Mouse (Mus musculus) forebrain, embryonic 12.5 days (tissue): ENCODE results near the gene Dennd2c. TPM values are rescaled to one million over a fixed set of nuclear protein-coding genes. Genes with fewer than 3 reads are reported as not detected.
"Not testable (repeated sequence)": the region's sequence is repeated elsewhere in the genome, so short reads cannot be mapped to it uniquely, and the experiment has no call there.

ENCODE experiments used
- ATAC-seq: fragments of 200-750 bp; cut with Nextera tagmentation; 2 replicates; pipeline ENCODE4 v1.8.0; 2017; ENCODE audit warnings: moderate TSS enrichment; ENCODE audit not compliant: low FRiP score
- H3K27ac ChIP-seq: fragments of 300-500 bp; sonication (generic); 2 replicates; pipeline ENCODE4 v1.5.1; 2016; ENCODE audit warnings: mild to moderate bottlenecking
- H3K27me3 ChIP-seq: fragments of 300-500 bp; sonication (generic); 2 replicates; pipeline ENCODE4 v1.6.1; 2016; ENCODE audit warnings: mild to moderate bottlenecking
- H3K36me3 ChIP-seq: fragments of 300-500 bp; sonication (generic); replicated peaks from 2 replicates; pipeline ENCODE4 v1.6.1; 2016; ENCODE audit warnings: mild to moderate bottlenecking
- H3K4me1 ChIP-seq: fragments of 300-500 bp; sonication (generic); 2 replicates; pipeline ENCODE4 v1.6.1; 2016
- H3K4me2 ChIP-seq: fragments of 300-500 bp; sonication (generic); 2 replicates; pipeline ENCODE4 v1.6.1; 2016; ENCODE audit warnings: mild to moderate bottlenecking, moderate library complexity
- H3K4me3 ChIP-seq: fragments of 300-500 bp; sonication (generic); replicated peaks from 2 replicates; pipeline ENCODE4 v1.5.1; 2016; ENCODE audit warnings: mild to moderate bottlenecking
- H3K9ac ChIP-seq: fragments of 300-500 bp; sonication (generic); 2 replicates; pipeline ENCODE4 v1.6.1; 2016; ENCODE audit warnings: mild to moderate bottlenecking
- H3K9me3 ChIP-seq: fragments of 300-500 bp; sonication (generic); 2 replicates; pipeline ENCODE4 v1.6.1; 2016
- WGBS: fragments of 180-500 bp; shearing (Covaris S2); methylation state at CpG from one replicate; pipeline ENCODE4 v1.1.7; 2016; 5-methylcytosine and 5-hydroxymethylcytosine counted together
- polyA plus RNA-seq: library from polyadenylated mRNA; unstranded; fragments of >200 nt; fragmentation: Nextera tagmentation; extraction: Ambion mirVana; gene quantifications from 2 replicates; pipeline ENCODE4 v1.2.1, GENCODE M21; 2016

The Dennd2c gene
- polyA plus RNA-seq, 1 experiment from 2014 or later: 2.6 TPM

GRCm38 (mm10) chr3:103208237-103208636 lies 105.8 kb downstream of the Dennd2c start:
- Histone ChIP-seq H3K27ac (no peak overlapping the region), H3K27me3 (no peaks in the 10 kb centered on the region), H3K36me3 (no peaks in the 10 kb centered on the region), H3K9ac (no peak overlapping the region), H3K9me3 (no peaks in the 10 kb centered on the region), H3K4me1 (no peaks in the 10 kb centered on the region), H3K4me3 (no peak overlapping the region), H3K4me2 (no peak overlapping the region)
- ATAC-seq: no peak
- 71% methylated on average over 2 of the region's 2 CpGs for WGBS

- Histone ChIP-seq H3K9ac (no peak overlapping the region), H3K4me2 (no peak overlapping the region), H3K36me3 (no peaks in the 10 kb centered on the region), H3K4me3 (no peak overlapping the region), H3K4me1 (no peaks in the 10 kb centered on the region), H3K27me3 (no peaks in the 10 kb centered on the region), H3K27ac (no peak overlapping the region), H3K9me3 (no peaks in the 10 kb centered on the region)
- no peak for ATAC-seq
- 92% methylated on average over 2 of the region's 2 CpGs for WGBS
Observed at GRCm38 (mm10) chr3:103211101-103211500, 108.7 kb downstream of the Dennd2c start.

- no peak for ATAC-seq
- H3K4me3 ChIP-seq: no peak overlapping the region
- H3K27me3 ChIP-seq: no peaks in the 10 kb centered on the region
- no peak overlapping the region for H3K9ac ChIP-seq
- no peaks in the 10 kb centered on the region for H3K36me3 ChIP-seq
- no peaks in the 10 kb centered on the region for H3K9me3 ChIP-seq
- no peak overlapping the region for H3K27ac ChIP-seq
- no peaks in the 10 kb centered on the region for H3K4me1 ChIP-seq
- 77% methylated on average over 1 of the region's 1 CpGs for WGBS
- H3K4me2 ChIP-seq: no peak overlapping the region
Observed at GRCm38 (mm10) chr3:103212142-103212541, 109.7 kb downstream of the Dennd2c start.

GRCm38 (mm10) chr3:103213537-103213936 lies 111.1 kb downstream of the Dennd2c start:
- no peaks in the 10 kb centered on the region for H3K36me3 ChIP-seq
- no peak overlapping the region for H3K4me2 ChIP-seq
- no peaks in the 10 kb centered on the region for H3K9me3 ChIP-seq
- H3K4me3 ChIP-seq: no peak overlapping the region
- H3K27ac ChIP-seq: no peak overlapping the region
- H3K9ac ChIP-seq: no peak overlapping the region
- no peak for ATAC-seq
- H3K4me1 ChIP-seq: no peaks in the 10 kb centered on the region
- WGBS: 85% methylated on average over 5 of the region's 5 CpGs
- no peaks in the 10 kb centered on the region for H3K27me3 ChIP-seq

GRCm38 (mm10) chr3:103214593-103215285 lies 112.3 kb downstream of the Dennd2c start:
- Histone ChIP-seq H3K4me1 (no peaks in the 10 kb centered on the region), H3K4me3 (no peak overlapping the region), H3K27me3 (no peaks in the 10 kb centered on the region), H3K36me3 (no peaks in the 10 kb centered on the region), H3K27ac (no peak overlapping the region), H3K9me3 (no peaks in the 10 kb centered on the region), H3K9ac (no peak overlapping the region), H3K4me2 (no peak overlapping the region)
- no peak for ATAC-seq
- WGBS: 84% methylated on average over 8 of the region's 8 CpGs

GRCm38 (mm10) chr3:103215399-103215798 lies 113.0 kb downstream of the Dennd2c start:
- H3K9ac ChIP-seq, H3K36me3 ChIP-seq, H3K4me1 ChIP-seq, H3K4me3 ChIP-seq, H3K9me3 ChIP-seq, H3K27ac ChIP-seq, ATAC-seq, H3K4me2 ChIP-seq, H3K27me3 ChIP-seq: not testable (repeated sequence)
- WGBS: 90% methylated on average over 8 of the region's 8 CpGs

Other genes starting within 250 kb of the Dennd2c start
- not detected in 2 replicates for gene Sycp1, start 166.5 kb upstream of the Dennd2c start, polyA plus RNA-seq
- 0.09 TPM in 1 of 2 replicates, not detected in the other for gene Nr1h5, start 138.5 kb upstream of the Dennd2c start, polyA plus RNA-seq
- gene Sike1, start 106.9 kb upstream of the Dennd2c start, polyA plus RNA-seq: 77.2 and 86.8 TPM in 2 replicates
- 532 and 540 TPM in 2 replicates for gene Csde1, start 82.2 kb upstream of the Dennd2c start, polyA plus RNA-seq
- 136 and 162 TPM in 2 replicates for gene Nras, start 44.3 kb upstream of the Dennd2c start, polyA plus RNA-seq
- not detected in 2 replicates for gene Ampd1, start 28.6 kb upstream of the Dennd2c start, polyA plus RNA-seq
- 254 and 263 TPM in 2 replicates for gene Bcas2, start 69.1 kb downstream of the Dennd2c start, polyA plus RNA-seq
- 38.5 and 44.4 TPM in 2 replicates for gene Trim33, start 176.7 kb downstream of the Dennd2c start, polyA plus RNA-seq